Mouse (Mus musculus) cerebellum, postnatal 10 days (tissue): ENCODE measurements around the gene Pxmp4.

Experiments used
- DNase-seq, 2 experiments: peaks; one replicate each; pipeline ENCODE4 v3.0.0; 2021; ENCODE audit warnings: mixed read lengths in 2 of 2

Gene Pxmp4

DNA sequence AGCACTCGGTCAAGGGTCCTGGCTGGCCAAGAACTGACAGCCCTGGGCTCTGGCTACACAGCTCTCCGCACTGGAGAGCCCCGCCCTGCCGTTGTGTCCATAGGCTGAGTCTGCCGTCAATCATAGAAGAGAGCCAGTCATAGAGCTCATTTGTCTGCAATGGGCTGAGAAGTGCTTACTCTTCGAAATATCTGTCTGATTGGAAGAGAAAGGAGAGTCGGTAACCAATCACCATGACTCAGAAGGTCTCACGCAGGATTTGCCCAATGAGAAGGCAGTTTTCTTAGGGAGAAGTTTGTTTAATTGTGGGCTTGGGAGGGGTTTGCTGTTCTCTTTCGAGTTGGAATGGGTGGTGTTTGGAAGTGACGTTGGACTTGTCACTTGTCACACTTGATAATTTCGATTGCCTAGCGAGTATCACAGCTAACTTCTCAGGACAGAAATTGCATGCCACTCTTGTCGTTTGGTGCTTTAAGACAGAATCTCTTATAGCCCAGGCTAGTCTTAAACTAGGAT, at the start of gene Pxmp4:
Pxmp4 (minus strand) TSS at position 71 of the 516 bp plus-strand sequence.
- peak; percentile 99 to 100 for DNase-seq

DNA sequence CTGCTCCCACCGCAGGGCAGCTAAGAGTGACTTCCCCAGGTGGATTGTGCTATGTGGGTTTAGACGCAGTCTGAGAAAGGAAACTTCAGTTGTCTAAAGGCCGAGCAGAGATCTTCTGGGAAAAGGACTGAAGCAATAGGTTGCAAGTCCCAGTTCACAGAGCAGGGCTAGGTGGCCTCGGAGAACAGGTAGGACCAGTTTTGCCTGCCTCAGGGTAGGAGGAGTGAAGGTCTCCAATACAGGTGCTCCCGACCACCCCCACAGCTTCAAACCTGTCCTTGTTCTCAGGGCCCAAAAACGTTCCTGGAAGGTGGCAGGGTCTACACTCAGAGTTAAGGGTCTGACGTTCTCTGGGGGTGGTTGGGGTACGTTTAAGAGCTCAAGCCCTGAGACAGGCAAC, 47.9 kb upstream of the Pxmp4 start, which contains the start of gene Chmp4b:
Chmp4b (plus strand) TSS at position 343 of the 400 bp plus-strand sequence.
- no peak for DNase-seq

DNA sequence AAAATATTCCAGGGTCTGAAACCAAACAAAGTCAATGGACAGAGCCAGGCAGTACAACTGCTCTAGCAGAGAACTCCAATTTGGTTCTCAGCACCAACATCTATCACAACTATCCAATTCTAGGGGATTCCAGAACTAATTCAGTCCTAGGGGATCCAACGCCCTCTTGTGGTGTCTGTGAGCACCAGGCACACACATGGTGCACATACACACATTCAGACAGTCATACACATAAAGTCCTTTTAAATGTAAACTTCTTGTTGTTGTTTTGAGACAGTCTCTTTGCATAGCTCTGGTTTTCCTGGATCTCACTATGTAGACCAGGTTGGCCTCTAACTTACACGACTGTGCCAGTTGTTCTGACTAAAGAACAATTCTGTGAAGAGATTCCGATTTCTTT, 46.9 kb upstream of the Pxmp4 start:
- DNase-seq, result no peak

DNA sequence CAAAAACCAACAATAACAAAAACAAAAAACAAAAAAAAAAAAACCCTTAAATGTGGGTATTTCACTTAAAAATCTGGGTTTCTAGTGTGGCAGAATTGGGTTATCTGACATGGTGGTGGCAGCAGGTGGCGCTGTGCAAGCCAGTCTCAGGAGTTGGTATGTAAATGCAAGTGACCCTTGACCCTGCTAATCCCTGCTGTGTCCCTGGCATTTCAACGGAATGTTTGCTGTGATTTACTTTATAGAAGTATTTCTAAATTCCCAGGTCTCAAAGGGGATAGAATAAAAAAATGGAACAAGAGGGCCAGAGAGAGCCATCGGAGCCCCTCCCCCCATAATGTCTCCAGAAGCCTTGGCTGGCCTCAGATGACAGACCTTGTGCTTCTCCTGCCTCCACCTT, 44.6 kb upstream of the Pxmp4 start:
- peak; percentile 63 for DNase-seq

DNA sequence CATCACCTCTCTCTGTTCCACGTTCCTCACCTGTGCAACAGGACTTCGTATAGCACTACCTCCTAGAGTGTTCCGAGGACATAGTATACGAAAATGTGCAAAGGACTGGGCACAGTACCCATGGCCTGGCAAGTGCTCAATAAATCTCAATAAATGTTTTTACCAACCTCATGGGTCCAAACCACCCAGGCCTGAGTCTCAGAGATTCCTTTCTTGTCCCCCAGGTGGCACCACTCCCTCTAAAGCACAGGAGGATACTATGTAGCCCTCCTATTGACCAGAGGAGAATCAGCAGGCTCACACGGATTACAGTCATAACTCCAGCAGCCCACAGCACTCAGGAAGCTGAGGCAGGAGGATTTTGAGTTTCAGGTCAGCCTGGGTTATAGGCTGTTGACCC, 43.1 kb upstream of the Pxmp4 start:
- peak; percentile 53 to 63 for DNase-seq

DNA sequence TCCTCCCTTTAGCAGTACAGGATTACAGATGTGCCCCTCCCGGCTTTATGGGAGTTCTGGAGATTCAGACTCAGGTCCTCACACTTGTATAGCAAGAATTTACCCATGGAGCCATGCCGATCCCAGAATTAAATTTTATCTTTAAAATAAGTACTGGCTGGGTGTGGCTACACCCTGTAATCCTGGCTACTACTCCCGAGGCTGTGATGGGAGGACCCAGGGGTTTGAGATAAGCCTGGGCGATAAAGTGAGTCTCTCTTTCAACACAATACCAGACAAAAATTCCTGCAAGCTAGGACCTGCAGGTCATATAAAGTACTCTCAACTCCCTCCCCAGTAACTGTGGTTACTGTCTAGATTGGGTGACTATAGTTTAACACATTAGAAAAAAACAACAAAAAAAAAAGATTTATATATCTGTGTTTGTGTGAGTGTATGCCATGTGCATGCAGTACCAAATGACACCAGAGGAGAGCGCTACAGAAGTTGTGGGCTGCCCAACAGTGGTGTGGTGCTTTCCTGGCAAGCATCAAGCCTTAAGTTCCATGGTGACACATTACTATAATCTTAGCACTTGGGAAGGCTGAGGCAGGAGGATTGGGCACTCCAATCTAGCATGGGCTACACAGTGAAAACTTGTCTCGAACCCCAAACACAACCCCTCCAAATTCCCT, 39.3 kb upstream of the Pxmp4 start:
- no peak for DNase-seq

DNA sequence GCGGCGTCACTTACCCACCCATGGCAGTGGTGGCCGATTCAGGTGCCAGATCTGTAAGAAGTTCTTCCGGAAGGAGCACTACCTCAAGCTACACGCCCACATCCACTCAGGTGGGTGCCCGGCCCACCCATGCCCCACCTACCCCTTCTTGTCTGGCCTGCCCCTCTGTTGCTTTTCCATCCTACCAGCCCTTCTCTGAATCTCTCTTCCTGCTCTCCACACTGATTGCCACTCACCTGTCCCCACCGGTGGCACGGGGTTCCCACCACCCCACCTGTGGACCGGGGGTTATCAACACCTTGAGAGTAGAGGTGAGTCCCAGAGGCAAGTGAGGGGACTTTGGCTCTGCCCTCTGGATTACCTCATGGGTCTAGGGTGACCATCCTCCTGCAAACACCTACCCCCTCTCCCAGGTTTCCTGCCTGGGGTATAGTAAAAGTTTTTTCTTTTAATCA, 38.5 kb upstream of the Pxmp4 start:
- DNase-seq, result no peak

DNA sequence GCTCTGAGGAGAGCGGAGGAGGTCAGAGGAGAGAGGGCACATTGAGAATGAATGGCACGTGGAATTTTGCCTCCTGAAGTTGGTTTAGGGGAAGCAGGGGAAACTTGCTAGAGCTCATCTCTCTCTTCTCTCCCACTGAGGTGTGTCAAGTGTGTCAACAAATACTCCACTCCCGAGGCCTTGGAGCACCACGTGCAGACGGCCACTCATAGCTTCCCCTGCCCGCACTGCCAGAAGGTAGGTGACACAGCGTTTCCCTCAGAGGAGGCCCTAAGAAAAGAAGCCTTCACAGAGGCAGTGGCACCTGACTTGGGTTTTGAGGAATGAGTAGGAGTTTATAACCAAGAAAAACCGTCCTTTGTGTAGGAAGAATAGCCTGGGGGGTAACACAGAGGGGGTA, 37.7 kb upstream of the Pxmp4 start:
- DNase-seq, result no peak

DNA sequence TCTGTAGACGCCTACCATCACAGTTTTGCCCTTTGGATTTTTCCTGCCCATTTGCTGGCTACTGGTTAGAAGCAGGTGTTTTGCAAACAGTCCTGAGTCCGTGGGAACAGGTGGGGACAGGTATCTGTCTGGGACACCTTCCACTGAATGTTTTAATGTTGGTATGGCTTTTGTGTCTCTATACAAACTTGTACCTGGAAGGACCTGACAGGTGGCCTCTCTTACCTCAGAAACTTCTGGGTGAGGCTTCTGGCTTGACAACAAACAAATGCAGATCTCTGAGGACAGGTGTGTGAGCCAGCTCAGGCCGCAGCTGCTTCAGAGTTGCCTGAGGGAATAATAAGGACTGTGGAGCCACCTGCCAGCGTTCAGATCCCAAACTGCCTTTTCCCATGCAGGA, 35.6 kb upstream of the Pxmp4 start:
- DNase-seq, result no peak

DNA sequence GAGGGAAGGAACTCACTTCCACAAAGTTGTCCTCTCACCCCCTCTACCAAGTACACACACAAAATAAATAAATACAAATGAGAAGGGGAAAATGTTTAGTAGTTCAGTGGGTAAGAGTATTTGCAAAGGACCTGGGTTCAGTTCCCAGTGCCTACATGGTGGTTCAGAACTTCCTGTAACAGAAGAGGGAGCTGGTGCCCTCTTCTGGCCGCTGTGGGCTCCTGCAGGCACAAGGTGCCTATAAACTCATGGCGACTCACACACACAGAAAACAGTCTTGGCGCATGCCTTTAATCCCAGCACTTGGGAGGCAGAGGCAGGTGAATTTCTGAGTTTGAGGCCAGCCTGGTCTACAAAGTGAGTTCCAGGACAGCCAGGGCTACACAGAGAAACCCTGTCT, 35.0 kb upstream of the Pxmp4 start:
- DNase-seq, result no peak

DNA sequence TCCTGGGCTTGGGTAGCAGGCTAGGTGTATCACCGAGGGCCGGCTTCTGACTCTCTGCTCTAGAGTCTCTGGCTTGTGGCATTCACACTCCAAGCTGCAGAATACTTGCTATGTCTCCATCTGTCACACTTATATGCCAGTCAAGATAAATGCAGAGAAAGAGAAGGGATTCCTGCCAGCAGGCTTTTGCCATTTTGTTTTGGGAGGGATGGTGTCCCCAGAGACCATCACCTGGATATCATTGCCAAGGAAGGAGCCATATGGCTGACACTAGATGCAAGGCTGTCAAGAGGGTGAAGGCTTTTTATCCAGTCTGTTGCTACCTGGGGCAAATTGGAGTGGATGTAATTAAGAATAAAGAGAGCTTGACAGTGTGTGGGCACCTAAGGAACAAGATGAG, 32.3 kb upstream of the Pxmp4 start:
- peak; percentile 70 to 75 for DNase-seq

DNA sequence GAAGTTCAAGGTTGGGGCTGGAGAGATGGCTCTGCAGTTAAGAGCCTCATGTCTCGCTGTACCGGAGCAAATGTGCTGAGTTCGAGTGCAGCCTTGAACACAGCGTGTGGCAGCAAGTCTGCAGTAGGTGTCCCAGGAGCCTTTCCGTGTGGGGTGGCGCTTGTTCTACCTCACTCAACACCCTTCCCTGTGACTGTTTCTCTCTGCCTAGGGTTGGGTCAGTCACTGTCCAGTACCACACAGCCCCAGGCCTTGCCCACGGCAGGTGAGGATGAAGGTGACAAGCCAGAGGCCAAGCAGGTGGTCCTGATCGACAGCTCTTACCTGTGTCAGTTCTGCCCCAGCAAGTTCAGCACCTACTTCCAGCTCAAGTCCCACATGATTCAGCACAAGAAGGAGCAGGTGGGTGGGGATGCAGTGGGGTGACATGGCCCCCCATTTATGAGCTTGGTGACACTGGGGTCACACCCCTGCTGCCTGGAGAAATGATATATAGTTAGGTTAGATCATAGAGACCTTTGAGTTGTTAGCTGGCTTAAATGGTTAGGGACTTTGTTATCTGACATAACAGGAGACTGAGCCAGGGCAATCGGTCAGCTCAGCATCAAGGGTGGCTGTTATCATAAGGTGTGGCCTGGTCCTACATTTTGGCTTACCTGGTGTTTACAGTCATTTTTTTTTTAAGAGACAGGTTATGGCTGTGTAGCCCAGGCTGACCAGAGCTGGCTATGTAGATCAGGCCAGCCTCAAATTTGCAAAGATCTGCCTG, 30.6 kb upstream of the Pxmp4 start:
- no peak for DNase-seq

DNA sequence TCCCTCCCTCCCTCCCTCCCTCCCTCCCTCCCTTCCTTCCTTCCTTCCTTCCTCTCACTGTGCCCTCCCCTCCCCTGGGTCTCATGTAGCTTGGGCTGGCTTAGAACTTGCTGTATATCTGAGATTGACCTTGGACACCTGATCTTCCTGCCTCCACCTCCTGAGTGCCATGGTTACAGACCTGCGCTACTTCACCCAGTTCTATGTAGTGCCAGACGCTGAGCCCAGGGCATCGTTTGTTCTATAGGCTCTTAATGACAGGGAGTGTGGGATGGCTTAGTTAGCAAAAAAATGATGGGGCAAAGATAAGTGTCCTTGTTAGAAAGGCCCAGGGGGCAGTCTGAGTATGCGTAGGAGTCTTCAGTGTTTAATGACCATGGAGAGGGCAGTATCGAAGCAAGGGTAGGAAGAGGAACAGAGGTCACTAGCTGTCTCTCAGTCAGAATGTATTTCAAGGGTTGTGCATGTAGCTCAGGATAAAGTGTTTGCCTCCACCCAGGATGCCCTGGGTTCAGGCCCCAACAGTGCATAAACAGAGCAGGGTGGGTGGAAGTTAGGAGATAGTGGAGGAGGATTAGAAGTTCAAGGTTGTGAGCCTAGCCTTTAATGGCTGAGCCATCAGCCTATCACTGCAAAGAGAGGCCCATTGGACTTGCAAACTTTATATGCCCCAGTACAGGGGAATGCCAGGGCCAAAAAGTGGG, 29.7 kb upstream of the Pxmp4 start:
- DNase-seq, result no peak

DNA sequence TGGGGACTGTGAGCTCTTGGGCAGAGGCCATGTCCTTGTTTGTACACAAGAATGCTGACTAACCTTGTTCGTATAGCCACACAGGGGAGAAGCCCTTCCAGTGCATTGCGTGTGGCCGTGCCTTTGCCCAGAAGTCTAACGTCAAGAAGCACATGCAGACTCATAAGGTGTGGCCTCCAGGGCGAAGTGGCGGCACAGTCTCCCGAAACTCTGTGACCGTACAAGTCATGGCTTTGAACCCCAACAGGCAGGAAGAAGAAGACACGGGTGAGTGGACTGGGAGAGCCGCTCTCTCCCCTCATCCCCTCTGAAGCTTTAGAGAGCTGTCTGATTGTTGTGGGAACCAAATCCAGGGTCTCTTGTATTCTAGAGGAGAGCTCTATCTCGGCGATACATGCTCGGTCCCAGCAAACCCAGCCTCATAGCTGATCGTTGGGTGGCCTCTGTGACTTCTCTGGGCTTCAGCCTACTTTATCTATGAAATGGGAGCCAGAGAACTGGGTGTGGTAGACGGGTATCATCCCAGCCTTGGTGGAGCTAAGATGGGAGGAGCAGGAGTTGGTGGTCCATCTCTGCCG, 28.8 kb upstream of the Pxmp4 start:
- DNase-seq, result no peak

DNA sequence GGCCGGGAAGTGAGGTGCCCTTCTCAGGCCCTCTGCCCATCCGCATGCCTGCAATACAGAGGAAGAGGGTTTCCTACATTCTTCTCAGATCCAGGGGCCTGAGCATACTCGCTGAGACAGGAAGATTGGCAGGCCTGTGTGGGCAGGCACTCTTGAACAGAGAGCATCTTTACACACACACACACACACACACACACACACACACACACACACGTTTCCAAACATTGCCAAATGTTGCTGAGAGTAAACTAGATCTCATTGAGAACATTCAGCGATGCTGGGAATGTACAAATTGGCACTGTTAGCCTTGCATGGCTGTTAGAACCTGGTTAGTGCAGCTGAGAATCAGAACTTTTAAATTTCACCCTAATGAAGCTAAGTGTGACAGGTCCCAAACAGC, 27.0 kb upstream of the Pxmp4 start:
- DNase-seq, result no peak

DNA sequence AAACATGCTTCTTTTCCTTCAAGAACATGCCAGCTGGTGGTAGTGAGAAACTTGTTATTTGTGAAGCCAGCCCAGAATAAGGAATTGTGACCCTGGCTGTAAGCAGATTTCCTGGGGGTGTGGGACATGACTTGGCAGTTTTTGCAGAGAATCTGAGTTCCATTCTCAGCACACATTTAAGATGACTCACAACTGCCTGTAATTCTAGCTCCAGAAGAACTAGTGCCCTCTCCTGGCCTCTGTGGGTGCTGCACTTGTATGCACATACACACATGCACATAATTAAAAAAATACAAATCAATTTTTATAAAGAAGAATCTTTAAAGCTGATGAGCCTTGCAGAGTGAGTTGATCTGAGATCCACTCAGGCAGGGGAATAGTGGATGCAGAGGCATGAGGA, 20.6 kb upstream of the Pxmp4 start:
- no peak for DNase-seq

DNA sequence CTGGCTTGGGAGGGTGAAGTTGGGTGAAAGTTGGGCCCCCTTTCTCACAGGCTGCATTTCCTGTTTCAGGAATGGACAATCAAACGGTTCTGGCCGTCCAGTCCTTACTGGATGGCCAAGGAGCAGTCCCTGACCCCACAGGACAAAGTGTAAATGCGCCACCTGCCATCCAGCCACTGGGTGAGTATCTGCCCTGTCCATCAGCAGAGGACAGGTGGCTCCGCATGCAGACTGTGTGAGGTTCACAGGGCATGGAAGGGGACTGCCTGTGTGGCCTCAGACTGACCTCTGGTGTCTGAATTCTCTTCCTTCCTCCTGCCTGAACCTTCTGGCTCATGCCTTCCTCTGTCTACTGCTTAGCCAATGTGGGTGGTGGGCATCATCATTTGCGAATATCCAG, 18.2 kb upstream of the Pxmp4 start:
- no peak for DNase-seq

DNA sequence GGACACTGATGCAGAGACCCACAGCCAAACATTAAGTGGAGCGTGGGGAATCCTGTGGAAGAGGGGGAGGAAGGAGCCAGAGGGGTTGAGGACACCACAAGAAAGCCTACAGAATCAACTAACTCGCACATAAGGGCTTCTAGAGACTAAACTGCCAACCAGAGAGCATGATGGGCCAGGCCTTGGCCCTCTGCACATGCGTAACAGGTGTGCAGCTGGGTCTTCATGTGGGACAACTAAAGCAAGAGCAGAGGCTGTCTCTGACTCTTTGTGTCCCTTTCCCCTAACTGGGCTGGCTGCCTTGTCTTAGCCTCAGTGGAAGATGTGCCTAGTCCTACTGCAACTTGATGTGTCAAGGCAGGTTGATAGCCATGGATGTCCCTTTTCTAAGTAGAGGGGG, 13.6 kb upstream of the Pxmp4 start:
- no peak for DNase-seq

DNA sequence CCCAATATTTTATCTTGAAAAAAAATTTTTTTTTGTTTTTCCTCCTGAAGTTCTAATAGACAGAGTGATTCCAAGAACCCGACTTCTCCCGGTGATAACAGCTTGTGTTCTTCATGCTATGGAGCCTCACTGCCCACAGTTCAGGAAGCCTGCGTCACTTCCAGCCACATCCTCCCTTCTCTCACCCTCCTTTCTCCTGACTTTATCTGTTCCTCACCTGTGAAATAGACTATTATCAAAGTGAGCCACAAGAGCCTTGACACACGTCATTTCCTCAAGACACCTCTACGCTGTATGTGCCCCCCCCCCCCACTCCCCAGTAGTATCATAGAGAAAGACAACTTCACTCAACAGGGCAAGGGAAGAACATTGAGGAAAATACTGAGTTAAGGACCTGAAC, 12.2 kb upstream of the Pxmp4 start:
- no peak for DNase-seq

DNA sequence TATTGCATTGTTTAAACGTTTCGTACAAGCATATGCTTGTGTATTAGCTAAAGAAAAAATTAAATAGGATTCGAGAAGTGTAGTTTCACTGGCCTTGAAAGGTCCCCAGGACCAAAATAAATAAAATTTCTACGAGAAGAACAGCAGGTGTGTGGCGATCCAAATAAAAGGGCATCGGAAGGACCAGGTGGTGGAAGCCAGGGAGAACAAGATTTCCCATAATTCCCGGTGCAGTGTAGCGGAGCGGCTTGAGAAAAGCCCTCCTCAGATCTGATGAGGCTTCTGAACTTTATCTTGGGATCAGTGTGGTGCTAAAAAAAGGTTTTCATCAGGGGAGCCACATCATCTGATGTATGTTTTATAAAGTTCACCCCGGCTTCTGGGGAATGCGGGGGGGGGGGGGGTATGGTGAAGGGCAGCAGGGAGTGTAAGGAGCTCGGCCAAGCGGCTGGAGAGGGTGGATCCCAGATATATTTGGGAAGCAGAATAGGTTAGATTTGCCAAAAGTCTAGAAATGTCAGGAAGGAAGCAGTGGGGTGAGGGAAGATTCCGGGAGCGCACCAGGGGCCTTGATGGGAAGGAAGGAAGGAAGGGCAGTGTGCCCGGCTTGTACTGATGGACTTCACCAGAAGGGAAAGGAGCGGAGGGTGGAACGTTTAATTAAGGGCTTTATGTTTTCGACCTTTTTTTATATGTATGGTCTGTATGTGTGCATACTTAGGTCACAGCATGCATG, 11.5 kb upstream of the Pxmp4 start:
- peak; percentile 43 to 51 for DNase-seq

DNA sequence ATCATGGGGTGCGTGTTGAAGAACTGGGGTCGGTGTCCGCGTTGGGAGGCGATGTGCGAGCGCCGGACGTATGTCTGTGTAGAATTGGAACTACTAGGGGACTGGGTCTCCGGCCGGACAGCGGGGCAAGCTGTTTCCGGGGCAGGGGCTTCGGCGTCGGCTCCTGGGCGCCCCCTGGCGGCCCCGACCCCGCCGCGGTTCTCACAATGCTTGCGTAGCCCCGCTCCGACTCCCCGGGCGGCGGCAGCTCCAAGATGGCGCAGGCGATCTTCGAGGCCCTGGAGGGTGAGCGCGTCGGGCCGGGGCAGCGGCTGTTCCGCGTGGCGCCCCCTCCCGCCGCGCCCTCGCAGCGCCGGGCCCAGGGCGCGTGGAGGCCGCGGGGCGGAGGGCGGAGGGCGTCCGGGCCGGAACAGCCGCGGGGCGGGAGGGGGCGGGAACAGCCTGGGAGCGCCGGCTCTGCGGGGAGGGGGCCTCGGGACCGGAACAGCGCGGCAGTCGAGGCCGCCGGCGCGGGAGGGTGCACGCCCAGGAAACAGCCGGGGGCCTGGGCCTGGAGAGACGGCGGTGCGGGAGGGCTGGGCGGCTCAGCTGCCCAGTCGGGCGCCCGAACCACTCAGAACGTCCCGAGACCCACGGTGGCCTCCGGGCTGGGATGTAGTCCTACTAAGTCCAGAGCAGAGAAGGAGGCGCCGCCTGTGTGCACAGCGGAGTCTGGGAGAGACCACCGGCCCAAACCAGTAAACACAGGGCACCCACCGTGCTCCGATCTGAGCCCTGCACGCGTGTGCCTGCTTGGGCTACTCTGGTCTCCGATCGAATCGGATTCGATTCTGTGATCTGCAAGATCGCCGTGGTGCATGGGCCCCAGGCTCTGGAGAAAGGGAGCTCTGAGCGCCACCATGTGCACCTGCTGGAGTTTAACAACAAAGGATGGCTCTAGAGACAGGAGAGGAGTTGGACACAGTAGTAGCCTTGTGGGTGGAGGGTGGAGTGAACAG, 9.9 kb upstream of the Pxmp4 start, which contains the start of the genes Zfp341 and 4930519P11Rik:
Zfp341 (plus strand) TSS at position 180 of the 998 bp plus-strand sequence.
4930519P11Rik (minus strand) TSS at position 320 of the 998 bp plus-strand sequence.
- peak; percentile 96 for DNase-seq
